Mouse (Mus musculus): ENCODE data around the gene Inhbe. TPM values are rescaled to one million over a fixed set of nuclear protein-coding genes. Genes with fewer than 3 reads are reported as not detected.
"Not testable (repeated sequence)": the region's sequence is repeated elsewhere in the genome, so short reads cannot be mapped to it uniquely, and the experiment has no call there.

Gene Inhbe
- polyA plus RNA-seq, 1 experiment: 0.27 TPM

- 29% methylated on average over 4 of the region's 4 CpGs for WGBS
- H3K4me1 ChIP-seq (ENCODE audit: control insufficient read depth, insufficient read depth, low read length): no peaks in the 10 kb centered on the region; the same call in 1 of the 2 replicates
- TF ChIP-seq POLR2A (IDR thresholded peaks at IDR 0.05; ENCODE audit: borderline replicate concordance, control insufficient read depth, low read depth, low read length) (no peak), CTCF (IDR thresholded peaks at IDR 0.05; ENCODE audit: control insufficient read depth, insufficient read depth, low read length) (no peak)
- no peak overlapping the region for H3K4me3 ChIP-seq (replicated peaks; ENCODE audit: control insufficient read depth, low read depth, low read length)
- H3K27ac ChIP-seq (ENCODE audit: control insufficient read depth, insufficient read depth, low read depth, low read length, poor library complexity): no peak overlapping the region
Measured at GRCm38 (mm10) chr10:127312858-127313257, 41.4 kb downstream of the Inhbe start.

GRCm38 (mm10) chr10:127312356-127312676 is 41.9 kb downstream of the Inhbe start:
- H3K4me1 ChIP-seq (ENCODE audit: control insufficient read depth, insufficient read depth, low read length): no peaks in the 10 kb centered on the region; the same call in 1 of the 2 replicates
- H3K27ac ChIP-seq (ENCODE audit: control insufficient read depth, insufficient read depth, low read depth, low read length, poor library complexity): peak overlapping the region; percentile 80; the same call in 1 of the 2 replicates
- WGBS: 4% methylated on average over 4 of the region's 4 CpGs
- H3K4me3 ChIP-seq (replicated peaks; ENCODE audit: control insufficient read depth, low read depth, low read length): peak overlapping the region; percentile 84
- TF ChIP-seq POLR2A (IDR thresholded peaks at IDR 0.05; ENCODE audit: borderline replicate concordance, control insufficient read depth, low read depth, low read length) (no peak), CTCF (IDR thresholded peaks at IDR 0.05; ENCODE audit: control insufficient read depth, insufficient read depth, low read length) (peak; percentile 72)

- WGBS: under 1% methylated on average over 65 of the region's 65 CpGs
- no peaks in the 10 kb centered on the region; the same call in 1 of the 2 replicates for H3K4me1 ChIP-seq (ENCODE audit: control insufficient read depth, insufficient read depth, low read length)
- peak within 1 kb of the TSS; percentile 84 for H3K4me3 ChIP-seq (replicated peaks; ENCODE audit: control insufficient read depth, low read depth, low read length)
- no peak for TF ChIP-seq CTCF (IDR thresholded peaks at IDR 0.05; ENCODE audit: control insufficient read depth, insufficient read depth, low read length)
- TF ChIP-seq POLR2A (IDR thresholded peaks at IDR 0.05; ENCODE audit: borderline replicate concordance, control insufficient read depth, low read depth, low read length): peak; percentile 85; the same call in 1 of the 2 replicates
- peak within 1 kb of the TSS; percentile 80 for H3K27ac ChIP-seq (ENCODE audit: control insufficient read depth, insufficient read depth, low read depth, low read length, poor library complexity)
Measured at GRCm38 (mm10) chr10:127311476-127312355, 42.5 kb downstream of the Inhbe start, which contains the start of gene Mars. Gene Mars (minus strand): TSS chr10:127311786.

GRCm38 (mm10) chr10:127310523-127311475 is 43.4 kb downstream of the Inhbe start:
- WGBS: 29% methylated on average over 23 of the region's 23 CpGs
- TF ChIP-seq POLR2A (IDR thresholded peaks at IDR 0.05; ENCODE audit: borderline replicate concordance, control insufficient read depth, low read depth, low read length) (no peak), CTCF (IDR thresholded peaks at IDR 0.05; ENCODE audit: control insufficient read depth, insufficient read depth, low read length) (no peak)
- H3K27ac ChIP-seq (ENCODE audit: control insufficient read depth, insufficient read depth, low read depth, low read length, poor library complexity): peak overlapping the region; percentile 78
- peak overlapping the region; percentile 84 for H3K4me3 ChIP-seq (replicated peaks; ENCODE audit: control insufficient read depth, low read depth, low read length)
- H3K4me1 ChIP-seq (ENCODE audit: control insufficient read depth, insufficient read depth, low read length): no peaks in the 10 kb centered on the region; the same call in 1 of the 2 replicates

- H3K4me3 ChIP-seq (replicated peaks; ENCODE audit: control insufficient read depth, low read depth, low read length); H3K27ac ChIP-seq (ENCODE audit: control insufficient read depth, insufficient read depth, low read depth, low read length, poor library complexity); H3K4me1 ChIP-seq (ENCODE audit: control insufficient read depth, insufficient read depth, low read length): not testable (repeated sequence)
- WGBS: 83% methylated on average over 3 of the region's 3 CpGs
Measured at GRCm38 (mm10) chr10:127309167-127309566, 45.0 kb downstream of the Inhbe start.

- H3K4me1 ChIP-seq (ENCODE audit: control insufficient read depth, insufficient read depth, low read length): no peaks in the 10 kb centered on the region
- 87% methylated on average over 11 of the region's 11 CpGs for whole genome bisulfite sequencing
- H3K27ac ChIP-seq (ENCODE audit: control insufficient read depth, insufficient read depth, low read depth, low read length, poor library complexity): no peak overlapping the region
- H3K4me3 ChIP-seq (replicated peaks; ENCODE audit: control insufficient read depth, low read depth, low read length): no peak overlapping the region
- TF ChIP-seq CTCF (IDR thresholded peaks at IDR 0.05; ENCODE audit: control insufficient read depth, insufficient read depth, low read length) (no peak), POLR2A (IDR thresholded peaks at IDR 0.05; ENCODE audit: borderline replicate concordance, control insufficient read depth, low read depth, low read length) (0 out of 2 replicates have a peak, but pooled peaks have one; percentile 7)
Measured at GRCm38 (mm10) chr10:127303136-127303535, 51.1 kb downstream of the Inhbe start.

GRCm38 (mm10) chr10:127300361-127300760 is 53.9 kb downstream of the Inhbe start:
- TF ChIP-seq POLR2A (IDR thresholded peaks at IDR 0.05; ENCODE audit: borderline replicate concordance, control insufficient read depth, low read depth, low read length) (no peak), CTCF (IDR thresholded peaks at IDR 0.05; ENCODE audit: control insufficient read depth, insufficient read depth, low read length) (no peak)

More at GRCm38 (mm10) chr10:127300361-127300760, 53.9 kb downstream of the Inhbe start:
- no peak overlapping the region for H3K27ac ChIP-seq (ENCODE audit: control insufficient read depth, insufficient read depth, low read depth, low read length, poor library complexity)
- no peak overlapping the region for H3K4me3 ChIP-seq (replicated peaks; ENCODE audit: control insufficient read depth, low read depth, low read length)
- 88% methylated on average over 6 of the region's 6 CpGs for WGBS
- no peaks in the 10 kb centered on the region for H3K4me1 ChIP-seq (ENCODE audit: control insufficient read depth, insufficient read depth, low read length)

Other genes with a start within 250 kb of the Inhbe start
- gene Os9, start 233.3 kb downstream of the Inhbe start, polyA plus RNA-seq (2011; ENCODE audit: insufficient read depth, insufficient read length, low replicate concordance, missing spikeins): 34.7 and 69.0 TPM in 2 replicates
- gene B4galnt1, start 189.2 kb downstream of the Inhbe start, polyA plus RNA-seq (2011; ENCODE audit: insufficient read depth, insufficient read length, low replicate concordance, missing spikeins): 26.4 and 54.8 TPM in 2 replicates
- gene Slc26a10, start 173.8 kb downstream of the Inhbe start, polyA plus RNA-seq (2011; ENCODE audit: insufficient read depth, insufficient read length, low replicate concordance, missing spikeins): not detected in 2 replicates
- 9.9 and 25.0 TPM in 2 replicates for gene Arhgef25, start 164.3 kb downstream of the Inhbe start, polyA plus RNA-seq (2011; ENCODE audit: insufficient read depth, insufficient read length, low replicate concordance, missing spikeins)
- 58.4 and 78.7 TPM in 2 replicates for gene Dtx3, start 158.7 kb downstream of the Inhbe start, polyA plus RNA-seq (2011; ENCODE audit: insufficient read depth, insufficient read length, low replicate concordance, missing spikeins)
- 18.1 and 24.9 TPM in 2 replicates for gene Pip4k2c, start 142.8 kb downstream of the Inhbe start, polyA plus RNA-seq (2011; ENCODE audit: insufficient read depth, insufficient read length, low replicate concordance, missing spikeins)
- 1.7 and 2.3 TPM in 2 replicates for gene Kif5a, start 91.1 kb downstream of the Inhbe start, polyA plus RNA-seq (2011; ENCODE audit: insufficient read depth, insufficient read length, low replicate concordance, missing spikeins)
- gene Dctn2, start 88.0 kb downstream of the Inhbe start, polyA plus RNA-seq (2011; ENCODE audit: insufficient read depth, insufficient read length, low replicate concordance, missing spikeins): 68.6 and 115 TPM in 2 replicates
- 75.9 and 131 TPM in 2 replicates for gene Mbd6, start 65.4 kb downstream of the Inhbe start, polyA plus RNA-seq (2011; ENCODE audit: insufficient read depth, insufficient read length, low replicate concordance, missing spikeins)
- 41.6 and 85.0 TPM in 2 replicates for gene Mars, start 42.6 kb downstream of the Inhbe start, polyA plus RNA-seq (2011; ENCODE audit: insufficient read depth, insufficient read length, low replicate concordance, missing spikeins)
- gene Arhgap9, start 32.4 kb downstream of the Inhbe start, polyA plus RNA-seq (2011; ENCODE audit: insufficient read depth, insufficient read length, low replicate concordance, missing spikeins): 30.1 and 77.2 TPM in 2 replicates
- gene Gli1, start 12.4 kb downstream of the Inhbe start, polyA plus RNA-seq (2011; ENCODE audit: insufficient read depth, insufficient read length, low replicate concordance, missing spikeins): 2.2 TPM in 1 of 2 replicates, not detected in the other
- gene Inhbc, start 16.0 kb upstream of the Inhbe start, polyA plus RNA-seq (2011; ENCODE audit: insufficient read depth, insufficient read length, low replicate concordance, missing spikeins): 0.52 TPM in 1 of 2 replicates, not detected in the other
- 59.7 and 144 TPM in 2 replicates for gene R3hdm2, start 25.9 kb upstream of the Inhbe start, polyA plus RNA-seq (2011; ENCODE audit: insufficient read depth, insufficient read length, low replicate concordance, missing spikeins)
- 2.4 and 5.0 TPM in 2 replicates for gene Stac3, start 147.3 kb upstream of the Inhbe start, polyA plus RNA-seq (2011; ENCODE audit: insufficient read depth, insufficient read length, low replicate concordance, missing spikeins)
- gene Ndufa4l2, start 160.6 kb upstream of the Inhbe start, polyA plus RNA-seq (2011; ENCODE audit: insufficient read depth, insufficient read length, low replicate concordance, missing spikeins): not detected in 2 replicates
- gene Shmt2, start 168.0 kb upstream of the Inhbe start, polyA plus RNA-seq (2011; ENCODE audit: insufficient read depth, insufficient read length, low replicate concordance, missing spikeins): 36.7 and 39.9 TPM in 2 replicates
- gene Nxph4, start 180.1 kb upstream of the Inhbe start, polyA plus RNA-seq (2011; ENCODE audit: insufficient read depth, insufficient read length, low replicate concordance, missing spikeins): not detected in 2 replicates